Mouse (Mus musculus) stomach, postnatal 0 days (tissue): ENCODE measurements around the gene 9430097D07Rik.

ENCODE experiments used
- CTCF ChIP-seq: IDR thresholded peaks from 2 replicates; pipeline ENCODE4 v1.5.1; 2016; ENCODE audit warnings: antibody characterized with exemption, low read depth, mild to moderate bottlenecking, moderate library complexity
- EP300 ChIP-seq: optimal IDR thresholded peaks from 2 replicates; pipeline ENCODE3; 2016; ENCODE audit warnings: antibody characterized with exemption

DNA sequence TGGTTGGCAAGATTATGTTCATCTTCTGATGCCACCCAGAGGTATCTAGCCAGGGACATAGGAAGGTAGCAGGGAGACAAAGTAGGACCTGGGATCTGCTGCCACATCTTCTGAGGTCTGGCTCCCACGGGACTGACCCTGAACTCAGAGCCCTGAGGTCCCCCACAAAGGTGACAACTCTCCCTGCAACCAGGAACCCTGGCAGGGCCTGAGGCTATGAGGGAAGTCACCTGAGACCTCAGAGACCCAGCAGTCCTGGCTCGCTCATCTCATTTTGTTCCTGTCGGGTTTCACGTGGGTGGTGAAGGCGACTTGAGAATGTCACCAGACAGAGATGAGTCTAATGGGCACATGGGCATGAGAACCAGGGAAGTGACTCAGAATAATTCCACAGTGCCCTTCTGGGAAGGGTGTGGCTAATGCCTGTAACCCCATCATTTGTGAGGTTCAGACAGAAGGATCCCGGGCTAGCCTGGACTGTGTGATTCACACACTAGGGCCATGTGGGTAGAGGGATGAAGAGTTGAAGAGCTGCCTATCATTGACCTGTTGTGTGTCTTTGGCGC is 9.7 kb upstream of the 9430097D07Rik start:
- TF ChIP-seq CTCF (no peak), EP300 (no peak)
